Mouse (Mus musculus) CD4-positive naive resting alpha-beta T cell, adult 76 days (primary cell): ENCODE data around the gene Zfp691. TPM values are rescaled to one million over a fixed set of nuclear protein-coding genes. Genes with fewer than 3 reads are reported as not detected.

ENCODE experiments used
- total RNA-seq: library from RNA; stranded (reverse); gene quantifications from one replicate; pipeline ENCODE4 v1.2.4, GENCODE M21; 2023

Gene Zfp691
- 4.4 TPM for total RNA-seq

DNA sequence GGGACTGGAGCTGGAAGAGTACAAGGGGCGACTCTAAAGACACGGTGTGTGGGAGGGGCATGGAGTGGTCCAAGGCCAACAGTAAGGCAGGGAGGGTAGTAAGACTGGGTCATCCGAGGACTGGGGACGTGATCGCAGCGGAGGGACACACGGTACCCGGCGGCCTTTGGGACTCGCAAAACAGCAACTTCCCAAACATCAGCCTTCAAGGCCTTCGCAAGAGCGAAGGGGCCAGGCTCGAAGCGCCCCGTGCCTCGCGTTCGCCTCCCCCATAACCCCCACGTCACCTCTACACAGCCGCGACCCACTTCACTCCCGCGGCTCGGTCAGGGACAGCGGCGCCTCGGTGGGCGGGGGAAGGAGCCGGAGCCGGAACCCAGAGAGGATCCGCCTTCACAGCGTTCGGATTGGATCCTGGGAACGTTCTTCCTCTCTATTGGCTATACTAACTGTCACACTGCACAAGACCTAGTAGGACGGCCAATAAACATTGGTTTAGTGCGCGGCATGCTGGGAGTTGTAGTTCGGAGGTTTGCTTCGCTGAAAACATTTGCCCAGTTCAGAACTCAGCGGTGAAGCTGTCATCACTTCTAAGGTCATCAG, at the start of gene Zfp691:
Zfp691 (minus strand) TSS at position 345 of the 603 bp plus-strand sequence.

DNA sequence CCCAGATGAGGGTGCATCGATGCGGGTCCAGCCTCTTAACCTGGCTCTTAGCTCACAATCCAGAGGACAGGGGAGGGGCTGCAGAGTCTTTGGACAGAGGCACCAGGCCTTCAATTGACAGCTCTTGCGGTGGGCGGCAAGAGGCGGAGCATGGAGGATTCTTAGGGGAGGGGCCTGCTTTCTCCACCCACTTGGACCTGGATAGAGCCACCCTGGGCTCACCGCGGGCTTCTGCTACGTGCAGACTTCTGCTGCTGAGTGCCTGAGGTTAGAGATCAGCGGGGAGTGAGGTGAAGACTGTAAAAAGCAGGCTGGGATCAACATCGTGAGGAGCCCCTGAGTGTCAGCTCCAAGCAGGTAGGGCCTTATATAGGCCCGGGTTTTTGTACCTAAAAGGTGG, 44.2 kb upstream of the Zfp691 start, which contains the start of gene Tmem269:
Tmem269 (minus strand) TSS at position 49 of the 400 bp plus-strand sequence.

DNA sequence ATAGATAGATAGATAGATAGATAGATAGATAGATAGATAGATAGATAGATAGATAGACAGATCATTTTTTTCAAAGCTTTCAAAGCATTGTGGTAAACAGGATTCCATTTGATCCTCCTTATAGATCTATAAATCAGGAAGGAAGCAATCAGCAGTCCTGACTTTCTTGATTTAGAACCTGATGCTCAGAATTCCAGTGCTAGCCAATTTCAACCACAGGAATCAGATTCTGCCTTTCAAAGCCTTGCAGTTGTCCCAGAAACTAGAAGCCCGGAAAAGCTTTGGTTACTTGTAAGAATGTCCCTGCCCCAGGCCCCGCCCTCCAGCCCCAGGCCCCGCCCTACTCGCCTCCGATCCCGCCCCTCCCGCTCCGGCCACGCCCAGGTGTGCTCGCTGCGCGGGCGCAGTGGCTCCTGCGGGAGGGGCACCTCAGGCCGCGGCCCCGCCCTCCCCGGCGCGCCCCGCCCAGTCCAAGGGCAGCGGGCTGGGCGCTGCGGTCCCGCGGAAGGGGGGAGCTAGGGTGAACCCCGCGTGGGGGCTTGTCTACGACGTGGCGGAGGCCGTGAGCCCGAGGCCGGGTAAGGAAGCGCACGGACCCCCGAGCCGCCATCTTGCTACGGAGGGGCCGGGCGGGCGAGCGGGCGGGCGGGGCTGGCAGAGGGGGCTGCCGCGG, 21.1 kb upstream of the Zfp691 start, which contains the start of gene Svbp:
Svbp (plus strand) TSS at position 398 of the 673 bp plus-strand sequence.

DNA sequence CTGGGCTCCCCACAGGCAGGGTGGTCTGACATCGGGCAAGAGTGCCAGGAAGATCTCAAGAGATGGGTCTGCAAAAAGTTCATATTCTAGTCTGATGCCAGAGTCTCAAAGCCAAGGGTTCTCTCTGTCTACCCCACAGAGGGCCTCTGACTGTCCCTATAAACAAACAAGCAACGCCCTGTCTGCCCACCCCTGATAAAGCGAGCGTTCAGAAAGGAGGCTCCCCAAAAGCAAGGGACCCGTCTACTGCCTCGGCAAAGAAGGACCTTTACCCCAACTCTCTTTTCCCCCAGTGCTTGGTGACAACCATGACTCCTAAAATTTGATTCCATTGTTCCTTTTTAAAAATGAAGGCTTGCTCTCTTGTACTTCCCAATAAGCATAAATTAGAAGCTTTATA, 15.9 kb upstream of the Zfp691 start, which contains the start of gene Ermap:
Ermap (minus strand) TSS at position 148 of the 400 bp plus-strand sequence.

Other genes starting within 250 kb of the Zfp691 start
- not detected for gene Olfr1328, start 235.6 kb downstream of the Zfp691 start, total RNA-seq
- gene Lao1, start 212.6 kb downstream of the Zfp691 start, total RNA-seq = not detected
- 41.3 TPM for gene Slc2a1, start 65.5 kb downstream of the Zfp691 start, total RNA-seq
- gene Ermap, start 15.8 kb upstream of the Zfp691 start, total RNA-seq = 3.5 TPM
- gene Svbp, start 21.1 kb upstream of the Zfp691 start, total RNA-seq = 16.6 TPM
- gene Tmem269, start 44.0 kb upstream of the Zfp691 start, total RNA-seq = not detected
- gene AU022252, start 58.5 kb upstream of the Zfp691 start, total RNA-seq = 8.1 TPM
- 3.7 TPM for gene P3h1, start 58.7 kb upstream of the Zfp691 start, total RNA-seq
- not detected for gene Cldn19, start 81.2 kb upstream of the Zfp691 start, total RNA-seq
- gene Ybx1, start 120.4 kb upstream of the Zfp691 start, total RNA-seq = 337 TPM
- 22.0 TPM for gene Ppih, start 146.4 kb upstream of the Zfp691 start, total RNA-seq
- 4.3 TPM for gene Ccdc30, start 241.3 kb upstream of the Zfp691 start, total RNA-seq
- gene Ppcs, start 248.2 kb upstream of the Zfp691 start, total RNA-seq = 7.0 TPM
- gene Zmynd12, start 248.6 kb upstream of the Zfp691 start, total RNA-seq = 0.38 TPM